Mouse (Mus musculus): Measurements from ENCODE around the gene Srsf9.

Gene Srsf9

GRCm38 (mm10) chr5:115326256-115326831, 633 bp upstream of the Srsf9 start:
- no peak for DNase-seq

- DNase-seq = peak; percentile 46 to 63
Measured at GRCm38 (mm10) chr5:115327610-115328548, 902 bp downstream of the Srsf9 start.

GRCm38 (mm10) chr5:115330955-115331354, 4.0 kb downstream of the Srsf9 start:
- DNase-seq = no peak

- DNase-seq = no peak
Measured at GRCm38 (mm10) chr5:115333626-115334025, 6.6 kb downstream of the Srsf9 start.

GRCm38 (mm10) chr5:115340007-115340406, 13.0 kb downstream of the Srsf9 start:
- no peak for DNase-seq

- DNase-seq = peak; percentile 67 to 70
Measured at GRCm38 (mm10) chr5:115340577-115341313, 13.8 kb downstream of the Srsf9 start, which contains the start of the genes Gatc and Triap1. Gene Gatc (minus strand): TSS chr5:115341178. Gene Triap1 (plus strand): TSS chr5:115341225.

GRCm38 (mm10) chr5:115341314-115342165, 14.6 kb downstream of the Srsf9 start:
- DNase-seq = no peak

- peak; percentile 60 to 68 for DNase-seq
Measured at GRCm38 (mm10) chr5:115347564-115347963, 20.6 kb downstream of the Srsf9 start.

GRCm38 (mm10) chr5:115348546-115349224, 21.7 kb downstream of the Srsf9 start, which contains the start of gene Cox6a1:
Gene Cox6a1 (minus strand): TSS chr5:115348981.
- peak; percentile 97 for DNase-seq

- DNase-seq = no peak
Measured at GRCm38 (mm10) chr5:115349225-115349555, 22.2 kb downstream of the Srsf9 start.

- no peak for DNase-seq
Measured at GRCm38 (mm10) chr5:115351348-115351747, 24.4 kb downstream of the Srsf9 start.

- DNase-seq = no peak
Measured at GRCm38 (mm10) chr5:115355070-115355469, 28.1 kb downstream of the Srsf9 start.

- DNase-seq = peak; percentile 40 to 46
Measured at GRCm38 (mm10) chr5:115358872-115359271, 31.9 kb downstream of the Srsf9 start.

GRCm38 (mm10) chr5:115359438-115359837, 32.5 kb downstream of the Srsf9 start:
- no peak for DNase-seq

- no peak for DNase-seq
Measured at GRCm38 (mm10) chr5:115359851-115360372, 32.9 kb downstream of the Srsf9 start.

- DNase-seq = no peak
Measured at GRCm38 (mm10) chr5:115362216-115362615, 35.2 kb downstream of the Srsf9 start.

GRCm38 (mm10) chr5:115362819-115363714, 36.1 kb downstream of the Srsf9 start:
- no peak for DNase-seq

GRCm38 (mm10) chr5:115364782-115365181, 37.8 kb downstream of the Srsf9 start:
- DNase-seq = no peak

GRCm38 (mm10) chr5:115371736-115372135, 44.8 kb downstream of the Srsf9 start:
- DNase-seq = no peak
